Mouse (Mus musculus): ENCODE data around the gene Ngdn.
"Not testable (repeated sequence)": the region's sequence is repeated elsewhere in the genome, so short reads cannot be mapped to it uniquely, and the experiment has no call there.

Ngdn gene

GRCm38 (mm10) chr14:55029034-55029698 is 13.9 kb downstream of the Ngdn start:
- peak; percentile 39 for DNase-seq (ENCODE audit: low spot score)

GRCm38 (mm10) chr14:55032695-55033225 is 17.5 kb downstream of the Ngdn start:
- DNase-seq (ENCODE audit: low spot score), result no peak

GRCm38 (mm10) chr14:55043694-55044093 is 28.4 kb downstream of the Ngdn start:
- not testable (repeated sequence) for DNase-seq (ENCODE audit: low spot score)

- DNase-seq (ENCODE audit: low spot score), result no peak
Observed at GRCm38 (mm10) chr14:55047971-55048531, 32.8 kb downstream of the Ngdn start.

- peak; percentile 13 for DNase-seq (ENCODE audit: low spot score)
Observed at GRCm38 (mm10) chr14:55052496-55052895, 37.2 kb downstream of the Ngdn start.

- DNase-seq (ENCODE audit: low spot score), result no peak
Observed at GRCm38 (mm10) chr14:55053050-55053449, 37.8 kb downstream of the Ngdn start.

- no peak for DNase-seq (ENCODE audit: low spot score)
Observed at GRCm38 (mm10) chr14:55053708-55054190, 38.5 kb downstream of the Ngdn start.

- no peak for DNase-seq (ENCODE audit: low spot score)
Observed at GRCm38 (mm10) chr14:55054191-55054749, 39.0 kb downstream of the Ngdn start.

- no peak for DNase-seq (ENCODE audit: low spot score)
Observed at GRCm38 (mm10) chr14:55055167-55055834, 40.0 kb downstream of the Ngdn start.

GRCm38 (mm10) chr14:55059009-55059408 is 43.8 kb downstream of the Ngdn start:
- no peak for DNase-seq (ENCODE audit: low spot score)

- DNase-seq (ENCODE audit: low spot score), result no peak
Observed at GRCm38 (mm10) chr14:55059931-55060330, 44.7 kb downstream of the Ngdn start.

GRCm38 (mm10) chr14:55061845-55062244 is 46.6 kb downstream of the Ngdn start:
- no peak for DNase-seq (ENCODE audit: low spot score)

- peak; percentile 31 for DNase-seq (ENCODE audit: low spot score)
Observed at GRCm38 (mm10) chr14:55062626-55063025, 47.4 kb downstream of the Ngdn start.

GRCm38 (mm10) chr14:55063117-55063516 is 47.9 kb downstream of the Ngdn start:
- DNase-seq (ENCODE audit: low spot score), result no peak

- DNase-seq (ENCODE audit: low spot score), result no peak
Observed at GRCm38 (mm10) chr14:55063581-55064381, 48.5 kb downstream of the Ngdn start.

- DNase-seq (ENCODE audit: low spot score), result no peak
Observed at GRCm38 (mm10) chr14:55064481-55065370, 49.5 kb downstream of the Ngdn start.

- DNase-seq (ENCODE audit: low spot score), result no peak
Observed at GRCm38 (mm10) chr14:55065391-55065790, 50.1 kb downstream of the Ngdn start.

GRCm38 (mm10) chr14:55066042-55066441 is 50.8 kb downstream of the Ngdn start:
- DNase-seq (ENCODE audit: low spot score), result no peak

GRCm38 (mm10) chr14:55071756-55072155 is 56.5 kb downstream of the Ngdn start:
- no peak for DNase-seq (ENCODE audit: low spot score)
